Mouse (Mus musculus) layer of hippocampus, adult 2 months (tissue): ENCODE results near the gene Cdc42se2. TPM values are rescaled to one million over a fixed set of nuclear protein-coding genes. Genes with fewer than 3 reads are reported as not detected.

Source experiments
- DNase-seq, 2 experiments: peaks; one replicate each; pipeline ENCODE4 v3.0.0; 2022; ENCODE audit warnings: low spot score in 2 of 2
- H3K27ac ChIP-seq: fragments of 200-600 bp; 2 replicates; pipeline ENCODE4 v1.8.1; 2022
- H3K4me3 ChIP-seq: fragments of 200-600 bp; 2 replicates; pipeline ENCODE4 v1.8.1; 2022; ENCODE audit warnings: mild to moderate bottlenecking
- CTCF ChIP-seq: fragments of 200-600 bp; conservative IDR thresholded peaks from 2 replicates; pipeline ENCODE4 v1.8.1; 2022; ENCODE audit warnings: antibody characterized with exemption, mild to moderate bottlenecking, moderate library complexity
- total RNA-seq, 2 experiments: library from RNA; stranded (reverse); gene quantifications; 2 replicates each; pipeline ENCODE4 v1.2.3; 2021

The Cdc42se2 gene
- total RNA-seq, 2 experiments from 2014 or later = 134 TPM

DNA sequence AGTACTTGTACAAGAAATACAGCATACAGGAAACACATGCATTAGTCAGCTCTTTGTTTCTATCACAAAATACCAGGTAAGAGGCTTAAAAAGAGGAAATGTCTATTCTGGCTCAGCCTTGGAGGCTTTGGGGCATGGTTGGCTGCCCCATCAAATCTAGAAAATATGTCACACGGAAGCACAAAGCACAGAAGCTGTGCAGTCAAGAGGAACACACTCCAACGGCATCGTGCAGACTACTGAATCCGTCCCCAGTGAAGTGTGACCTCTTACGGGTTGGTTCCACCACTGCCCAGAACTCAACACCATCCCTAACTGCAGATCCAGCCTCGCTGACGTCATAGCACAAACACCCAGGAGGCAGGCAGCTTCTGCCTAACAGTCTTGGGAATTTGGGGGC, 53.9 kb downstream of the Cdc42se2 start:
- Histone ChIP-seq H3K27ac (no peak overlapping the region; the same call in 1 of the 2 replicates), H3K4me3 (no peak overlapping the region)
- TF ChIP-seq CTCF = no peak
- DNase-seq = no peak

DNA sequence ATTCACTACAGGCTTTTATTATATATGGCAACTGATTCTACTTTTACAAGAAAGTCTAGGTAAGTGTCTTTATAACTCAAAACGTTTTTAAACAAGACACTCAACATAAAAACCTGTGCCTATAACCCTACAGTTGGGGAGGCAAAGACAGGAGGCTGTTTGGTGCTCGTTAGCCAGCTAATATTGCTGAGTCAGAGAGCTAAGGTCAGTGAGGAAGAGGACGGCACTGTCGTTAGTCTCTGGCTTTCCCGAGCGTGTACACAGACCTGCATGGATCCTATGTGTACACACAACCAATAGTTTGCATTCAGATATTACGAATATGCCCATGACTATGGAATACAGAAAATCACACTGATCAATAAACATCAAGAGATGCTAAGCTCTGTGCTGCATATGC, 56.1 kb downstream of the Cdc42se2 start:
- TF ChIP-seq CTCF = no peak
- no peak for DNase-seq
- peak overlapping the region; percentile 15; the same call in 1 of the 2 replicates for H3K27ac ChIP-seq

DNA sequence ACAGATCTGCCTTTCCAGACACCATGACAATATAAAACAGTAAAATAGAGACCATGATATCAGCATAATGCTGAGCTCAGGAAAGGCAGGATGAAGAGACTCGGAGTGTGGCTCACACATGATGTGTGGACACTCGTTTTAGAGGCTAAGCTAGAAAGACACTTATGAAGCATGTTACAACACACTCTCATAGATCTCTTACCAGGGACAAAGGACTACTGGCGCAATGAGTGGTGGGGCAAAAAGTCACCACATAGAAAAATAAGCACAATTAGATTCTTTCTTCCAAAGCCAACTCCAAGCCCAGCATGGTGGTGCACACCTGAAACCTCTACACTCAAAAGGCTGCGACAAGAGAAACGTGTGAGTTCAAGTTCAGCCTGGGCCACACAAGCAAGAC, 56.5 kb downstream of the Cdc42se2 start:
- TF ChIP-seq CTCF = no peak
- no peak for DNase-seq
- Histone ChIP-seq H3K4me3 (no peak overlapping the region), H3K27ac (peak overlapping the region; percentile 15; the same call in 1 of the 2 replicates)

More for the DNA sequence above, 56.1 kb downstream of the Cdc42se2 start:
- no peak overlapping the region for H3K4me3 ChIP-seq

DNA sequence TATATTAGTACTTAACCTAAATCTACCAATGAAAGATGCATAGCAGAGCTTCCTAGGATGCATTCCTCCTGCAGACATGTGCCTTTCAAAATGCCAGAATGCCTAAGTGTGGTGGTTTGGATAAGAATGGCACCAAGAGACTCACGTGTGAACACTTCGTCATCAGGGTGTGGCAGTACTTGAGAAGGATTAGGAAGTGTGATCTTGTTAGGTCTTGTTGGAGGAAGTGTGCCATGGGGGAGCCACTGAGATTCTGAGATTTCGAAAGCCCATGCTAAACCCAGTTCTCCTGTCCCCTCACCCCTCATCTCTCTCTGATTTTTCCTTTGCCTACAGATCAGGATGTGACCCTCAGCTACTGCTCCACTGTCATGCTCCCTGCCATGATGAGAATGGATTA, 58.2 kb downstream of the Cdc42se2 start:
- H3K4me3 ChIP-seq = no peak overlapping the region

DNA sequence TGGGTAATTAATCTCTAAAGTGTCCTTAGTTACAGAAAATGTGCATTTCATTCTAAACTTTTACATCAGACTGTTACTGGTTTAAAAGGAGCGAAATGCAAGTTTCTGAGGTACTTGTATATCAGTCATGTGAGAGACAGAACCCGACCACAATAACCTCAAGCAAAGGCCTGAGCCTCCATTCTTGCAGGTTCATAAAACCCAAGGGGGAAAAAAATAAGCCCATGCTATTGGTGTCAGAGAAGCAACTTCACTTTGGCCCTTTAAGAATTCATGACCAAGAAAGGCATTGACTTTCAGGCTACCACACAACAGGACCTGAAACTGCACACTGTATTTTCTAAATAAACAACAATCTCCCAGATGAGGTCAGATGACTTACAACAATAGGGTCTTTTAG, 59.1 kb downstream of the Cdc42se2 start:
- no peak for TF ChIP-seq CTCF
- H3K27ac ChIP-seq = peak overlapping the region; percentile 77

More for the DNA sequence above, 58.2 kb downstream of the Cdc42se2 start:
- no peak for TF ChIP-seq CTCF
- no peak for DNase-seq
- H3K27ac ChIP-seq = peak overlapping the region; percentile 77

DNA sequence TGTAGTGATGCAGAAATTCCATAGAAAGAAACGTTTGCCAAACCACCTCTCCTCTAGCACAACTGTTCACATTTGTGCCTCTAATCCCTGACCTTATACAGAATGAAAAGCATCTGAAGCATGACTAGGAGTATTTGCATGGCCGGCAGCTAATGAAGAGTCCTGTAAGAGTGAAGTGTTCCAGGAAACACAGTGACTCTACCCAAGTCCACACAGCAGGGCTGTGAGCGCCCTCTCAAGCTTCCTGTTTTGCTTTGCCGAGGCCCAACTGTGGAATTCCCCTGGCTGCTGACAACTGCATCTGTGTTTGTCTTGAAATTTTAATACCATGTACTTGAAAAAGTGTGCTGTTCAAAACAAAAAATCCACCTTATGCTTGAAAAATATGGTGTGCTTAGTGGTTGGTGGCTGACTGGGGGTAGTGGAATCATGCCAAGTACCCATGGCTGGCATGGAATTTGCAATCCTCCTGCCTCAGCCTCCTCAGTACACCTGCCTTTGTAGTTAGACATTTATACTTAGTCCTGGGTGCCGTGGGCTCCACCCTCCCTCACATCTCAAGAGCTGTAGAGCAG, 60.1 kb downstream of the Cdc42se2 start:
- TF ChIP-seq CTCF = peak; percentile 35
- DNase-seq = peak; percentile 42 to 59
- Histone ChIP-seq H3K4me3 (no peak overlapping the region), H3K27ac (peak overlapping the region; percentile 77)

More for the DNA sequence above, 59.1 kb downstream of the Cdc42se2 start:
- DNase-seq = no peak
- H3K4me3 ChIP-seq = no peak overlapping the region

DNA sequence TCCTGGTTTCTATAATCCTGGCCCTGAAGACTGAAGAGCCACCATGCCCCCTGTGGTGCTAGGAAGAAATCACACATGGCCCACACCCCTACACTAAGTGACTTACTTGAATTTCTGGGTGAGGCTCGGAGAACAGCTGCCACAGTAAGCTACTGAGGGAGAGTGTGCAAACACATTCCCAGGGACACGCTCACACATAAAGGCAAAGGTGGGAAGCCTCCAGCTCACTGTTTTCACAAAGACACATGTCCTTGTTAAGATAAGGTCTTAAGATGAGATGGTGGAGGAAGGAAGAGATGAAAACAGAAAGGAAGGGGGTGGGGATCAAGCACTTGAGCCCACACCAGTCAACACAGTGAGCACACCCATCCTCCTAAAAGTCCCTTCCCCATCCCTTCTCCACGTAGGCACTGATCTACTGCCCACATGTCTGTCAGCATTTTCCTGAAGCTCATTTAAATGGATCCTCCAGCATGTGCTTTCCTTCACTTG, 60.9 kb downstream of the Cdc42se2 start:
- TF ChIP-seq CTCF = no peak; the same call in none of the 2 replicates
- no peak overlapping the region for H3K4me3 ChIP-seq
- no peak for DNase-seq
- peak overlapping the region; percentile 77 for H3K27ac ChIP-seq

DNA sequence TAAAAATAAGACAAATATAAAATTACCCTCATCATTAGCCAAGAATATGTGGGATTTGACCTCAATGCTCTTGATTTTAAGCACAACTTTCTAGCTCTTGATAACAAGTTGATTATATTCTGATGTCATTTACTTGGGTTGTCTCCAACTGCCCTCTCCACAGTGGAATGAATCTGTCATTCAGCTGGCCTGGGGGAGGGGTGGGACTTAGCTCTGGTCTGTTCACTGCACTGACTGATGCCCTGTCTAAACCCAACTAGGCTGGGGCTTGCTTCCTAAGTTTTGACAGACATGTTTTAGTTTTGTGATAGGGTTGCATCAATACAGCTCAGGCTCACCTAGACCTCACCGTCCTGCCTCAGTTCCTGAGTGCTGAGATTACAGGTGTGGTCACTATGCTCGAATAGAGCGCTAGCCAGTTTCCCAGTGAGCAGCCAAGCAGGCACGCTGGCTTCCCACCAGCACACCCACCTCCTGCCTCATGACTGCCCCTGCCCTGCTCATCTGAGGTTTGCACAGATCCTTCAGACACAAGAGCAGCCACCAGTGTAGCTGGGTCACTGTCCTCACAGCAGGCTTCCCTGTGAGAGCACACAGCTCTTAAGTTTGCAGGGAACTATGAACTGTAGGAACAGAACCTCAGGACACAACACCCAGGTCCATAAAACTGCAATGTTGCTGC, 63.0 kb downstream of the Cdc42se2 start:
- peak; percentile 46 to 53 for DNase-seq
- Histone ChIP-seq H3K27ac (peak overlapping the region; percentile 84), H3K4me3 (no peak overlapping the region)
- no peak for TF ChIP-seq CTCF

DNA sequence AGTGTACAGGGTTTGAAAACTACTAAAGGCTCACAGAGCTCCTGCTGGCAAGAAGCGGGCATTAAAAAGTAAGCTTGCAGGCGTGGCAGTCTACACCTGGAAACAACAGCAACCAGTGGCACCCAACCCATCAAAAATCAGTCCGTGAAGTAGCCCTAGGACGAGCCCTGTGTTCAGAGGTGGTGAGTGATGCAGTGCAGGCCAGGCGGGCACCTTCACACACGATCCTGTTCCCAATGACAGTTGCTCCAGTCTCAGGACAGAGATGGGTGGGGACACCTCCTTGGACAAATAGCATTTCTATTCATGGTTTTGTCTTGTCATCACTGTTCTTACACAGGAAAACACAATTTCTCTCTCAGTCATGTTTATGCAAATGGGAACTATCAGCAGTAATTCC, 65.4 kb downstream of the Cdc42se2 start:
- no peak overlapping the region for H3K4me3 ChIP-seq
- no peak for DNase-seq
- H3K27ac ChIP-seq = 0 out of 2 replicates have a peak overlapping the region, but pooled peaks have one; percentile 10
- no peak for TF ChIP-seq CTCF

DNA sequence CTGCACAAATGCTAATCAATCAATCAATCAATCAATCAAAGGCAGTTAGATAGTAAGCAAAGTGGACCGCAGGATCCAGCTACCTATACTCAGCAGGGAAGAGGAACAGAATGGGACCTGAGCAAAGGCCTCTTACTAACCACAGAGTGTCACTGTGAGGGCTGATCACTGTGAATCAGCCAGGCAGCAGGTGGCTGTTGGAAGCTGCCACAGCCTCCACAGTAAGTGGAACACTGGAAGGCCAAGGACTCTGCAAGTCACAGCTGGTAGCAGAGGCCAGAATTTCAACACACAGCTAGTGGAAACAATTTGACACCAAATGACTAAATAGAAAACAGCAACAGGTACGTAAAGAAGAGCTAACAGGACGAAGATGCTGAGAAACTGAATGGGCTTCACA, 68.9 kb downstream of the Cdc42se2 start:
- no peak for DNase-seq
- Histone ChIP-seq H3K4me3 (no peak overlapping the region), H3K27ac (peak overlapping the region; percentile 37)
- TF ChIP-seq CTCF = no peak

DNA sequence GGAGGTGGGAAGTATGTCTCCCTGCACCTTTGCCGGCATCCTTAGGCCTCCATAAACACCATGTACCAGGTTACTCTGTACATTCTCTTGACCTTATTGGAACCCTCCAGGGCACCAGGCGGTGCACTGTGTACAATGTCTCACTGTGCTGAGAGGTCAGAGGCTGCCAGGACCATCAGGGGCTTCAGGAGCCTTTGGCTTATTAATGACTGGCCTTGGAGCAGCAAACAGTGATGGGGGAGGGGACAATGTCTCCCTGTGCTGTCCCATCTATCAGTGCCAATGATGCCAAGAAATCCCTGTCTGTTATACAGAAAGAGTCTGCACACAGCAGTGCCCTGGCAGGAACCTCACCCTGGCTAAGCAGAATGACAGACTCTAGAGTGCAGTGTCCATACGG, 69.6 kb downstream of the Cdc42se2 start:
- DNase-seq = no peak
- TF ChIP-seq CTCF = no peak
- Histone ChIP-seq H3K4me3 (no peak overlapping the region), H3K27ac (peak overlapping the region; percentile 37)

DNA sequence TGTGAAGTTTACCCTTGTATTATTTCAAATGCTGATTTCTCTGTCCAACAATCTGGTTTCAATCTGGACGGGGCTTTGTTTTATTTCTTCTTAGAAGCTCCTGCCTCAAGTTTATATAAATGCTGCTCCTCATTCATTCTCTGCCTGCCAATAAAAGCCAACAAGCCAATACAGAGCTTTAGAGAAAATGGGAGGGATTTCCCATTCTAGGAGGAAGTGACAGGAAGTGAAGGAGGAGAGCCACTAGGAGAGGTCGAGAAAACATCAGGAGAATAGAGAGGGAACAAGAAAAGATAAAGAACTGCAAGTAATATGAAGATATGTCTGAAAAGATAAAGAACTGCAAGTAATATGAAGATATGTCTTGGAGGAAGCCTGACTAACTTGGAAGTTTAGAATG, 74.6 kb downstream of the Cdc42se2 start:
- no peak for DNase-seq
- no peak for TF ChIP-seq CTCF
- Histone ChIP-seq H3K27ac (peak overlapping the region; percentile 18; the same call in 1 of the 2 replicates), H3K4me3 (no peak overlapping the region)

DNA sequence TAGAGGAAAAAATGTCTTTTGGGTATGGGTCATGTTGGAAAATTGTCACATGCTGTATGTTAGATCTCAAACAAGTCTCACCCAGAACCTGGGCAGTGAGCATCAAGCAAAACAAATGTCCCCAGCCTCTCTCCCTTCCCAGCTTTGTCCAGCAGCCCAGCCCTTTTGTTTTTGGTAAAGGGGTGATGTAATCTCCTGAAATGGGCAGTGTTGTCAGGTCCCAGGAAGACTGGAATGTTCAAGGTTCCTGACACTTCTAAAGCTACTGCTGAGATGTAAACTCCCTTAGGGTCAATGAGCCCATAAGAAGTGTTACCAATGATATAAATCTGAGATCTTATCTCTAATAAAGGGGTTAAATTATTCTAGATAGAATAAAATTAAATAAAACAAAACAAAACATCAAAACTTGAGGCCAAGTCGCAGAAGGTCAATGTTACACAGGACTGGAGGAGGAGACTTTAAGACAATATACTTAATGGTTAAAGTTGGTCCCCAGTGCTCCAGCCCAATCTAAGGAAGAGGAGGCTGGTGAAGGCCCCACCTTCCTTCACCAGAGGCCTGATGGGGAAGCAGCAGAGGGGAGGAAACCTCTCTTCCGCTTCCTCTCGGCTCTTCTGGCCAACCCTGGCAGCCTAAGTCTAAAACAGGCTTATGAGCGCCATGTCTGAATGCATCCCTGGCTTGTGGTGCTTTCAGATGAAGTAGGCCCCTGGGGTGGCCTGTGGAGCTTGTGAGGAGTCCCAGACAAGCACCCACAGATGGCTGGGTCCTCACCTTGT, 76.8 kb downstream of the Cdc42se2 start:
- no peak overlapping the region for H3K27ac ChIP-seq
- TF ChIP-seq CTCF = no peak
- DNase-seq = no peak
- no peak overlapping the region for H3K4me3 ChIP-seq
